Mouse (Mus musculus) kidney, postnatal 0 days (tissue): Measurements from ENCODE around the gene 4930430F08Rik. TPM values are rescaled to one million over a fixed set of nuclear protein-coding genes. Genes with fewer than 3 reads are reported as not detected.

ENCODE experiments used
- ATAC-seq: fragments of 200-750 bp; cut with Nextera tagmentation; replicated peaks from 2 replicates; pipeline ENCODE4 v1.8.0; 2017; ENCODE audit warnings: low read depth, moderate number of reproducible peaks, moderate TSS enrichment, moderate library complexity; ENCODE audit not compliant: low FRiP score
- DNase-seq: peaks from one replicate; pipeline ENCODE4 v3.0.0-alpha.2; 2016; ENCODE audit warnings: low spot score
- H3K27ac ChIP-seq: fragments of 300-500 bp; sonication (generic); 2 replicates; pipeline ENCODE4 v1.5.1; 2014; ENCODE audit warnings: mild to moderate bottlenecking
- H3K27me3 ChIP-seq: fragments of 300-500 bp; sonication (generic); 2 replicates; pipeline ENCODE4 v1.6.1; 2014; ENCODE audit warnings: low read length, mixed read lengths; ENCODE audit not compliant: insufficient read depth
- H3K36me3 ChIP-seq: fragments of 300-500 bp; sonication (generic); 2 replicates; pipeline ENCODE4 v1.6.1; 2014; ENCODE audit warnings: low read length, mixed read lengths; ENCODE audit not compliant: insufficient read depth
- H3K4me1 ChIP-seq: fragments of 300-500 bp; sonication (generic); replicated peaks from 2 replicates; pipeline ENCODE4 v1.6.1; 2014; ENCODE audit warnings: antibody characterized with exemption, low read length, mixed read lengths; ENCODE audit not compliant: insufficient read depth
- H3K4me2 ChIP-seq: fragments of 300-500 bp; sonication (generic); 2 replicates; pipeline ENCODE4 v1.6.1; 2014; ENCODE audit warnings: mild to moderate bottlenecking, low read length, moderate library complexity, mixed read lengths
- H3K4me3 ChIP-seq: fragments of 300-500 bp; sonication (generic); replicated peaks from 2 replicates; pipeline ENCODE4 v1.5.1; 2014; ENCODE audit warnings: low read depth, low read length
- H3K9ac ChIP-seq: fragments of 300-500 bp; sonication (generic); 2 replicates; pipeline ENCODE4 v1.6.1; 2014; ENCODE audit warnings: low read depth, low read length
- H3K9me3 ChIP-seq: fragments of 300-500 bp; sonication (generic); replicated peaks from 2 replicates; pipeline ENCODE4 v1.6.1; 2016; ENCODE audit warnings: low read length, inconsistent platforms, mixed read lengths
- CTCF ChIP-seq: IDR thresholded peaks from 2 replicates; pipeline ENCODE4 v1.5.1; 2016; ENCODE audit warnings: antibody characterized with exemption, low read depth, mild to moderate bottlenecking, moderate library complexity
- WGBS: fragments of 180-500 bp; shearing (Covaris S2); extraction: QIAGEN DNeasy Blood & Tissue Kit; methylation state at CpG from one replicate; pipeline ENCODE4 v1.1.7; 2014; 5-methylcytosine and 5-hydroxymethylcytosine counted together
- polyA plus RNA-seq: library from polyadenylated mRNA; unstranded; fragments of >200 nt; fragmentation: Nextera tagmentation; extraction: Ambion mirVana; gene quantifications from 2 replicates; pipeline ENCODE4 v1.2.1, GENCODE M21; 2015

Gene 4930430F08Rik
- polyA plus RNA-seq: 10.1 and 11.3 TPM in 2 replicates

DNA sequence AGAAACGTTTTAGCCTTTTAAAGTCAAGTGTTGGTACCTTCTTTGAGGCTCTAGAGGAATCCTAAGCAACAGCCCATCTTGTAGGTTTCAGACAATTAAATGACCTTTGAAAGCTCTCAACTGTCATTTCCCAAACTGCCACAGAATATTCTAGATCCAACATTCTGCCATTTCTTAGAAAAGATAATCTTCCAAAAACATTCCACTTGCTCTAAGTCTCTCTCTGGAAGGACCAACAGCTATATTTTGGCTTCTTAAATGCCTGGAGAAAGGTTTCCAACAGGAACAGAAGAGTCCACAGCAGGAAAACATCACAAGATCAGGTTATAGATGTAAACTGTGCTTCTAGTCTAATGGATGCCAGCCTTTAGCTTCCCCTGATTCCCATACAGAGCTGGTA is at the start of gene 4930430F08Rik, which contains the start of gene 1700017N19Rik:
Gene 4930430F08Rik (minus strand): TSS at position 101 of the 400 bp plus-strand sequence.
Gene 1700017N19Rik (plus strand): TSS at position 162 of the 400 bp plus-strand sequence.
- Histone ChIP-seq H3K9ac (no peak within 1 kb of the TSS), H3K27ac (no peak within 1 kb of the TSS), H3K4me1 (no peaks in the 10 kb centered on the region; the same call in 1 of the 2 replicates), H3K9me3 (no peaks in the 10 kb centered on the region), H3K4me2 (peak within 1 kb of the TSS; percentile 69), H3K36me3 (no peaks in the 10 kb centered on the region), H3K27me3 (no peaks in the 10 kb centered on the region), H3K4me3 (peak within 1 kb of the TSS; percentile 82)
- no peak for TF ChIP-seq CTCF
- no peak for ATAC-seq
- 67% methylated on average over 1 of the region's 1 CpGs for WGBS
- no peak for DNase-seq

DNA sequence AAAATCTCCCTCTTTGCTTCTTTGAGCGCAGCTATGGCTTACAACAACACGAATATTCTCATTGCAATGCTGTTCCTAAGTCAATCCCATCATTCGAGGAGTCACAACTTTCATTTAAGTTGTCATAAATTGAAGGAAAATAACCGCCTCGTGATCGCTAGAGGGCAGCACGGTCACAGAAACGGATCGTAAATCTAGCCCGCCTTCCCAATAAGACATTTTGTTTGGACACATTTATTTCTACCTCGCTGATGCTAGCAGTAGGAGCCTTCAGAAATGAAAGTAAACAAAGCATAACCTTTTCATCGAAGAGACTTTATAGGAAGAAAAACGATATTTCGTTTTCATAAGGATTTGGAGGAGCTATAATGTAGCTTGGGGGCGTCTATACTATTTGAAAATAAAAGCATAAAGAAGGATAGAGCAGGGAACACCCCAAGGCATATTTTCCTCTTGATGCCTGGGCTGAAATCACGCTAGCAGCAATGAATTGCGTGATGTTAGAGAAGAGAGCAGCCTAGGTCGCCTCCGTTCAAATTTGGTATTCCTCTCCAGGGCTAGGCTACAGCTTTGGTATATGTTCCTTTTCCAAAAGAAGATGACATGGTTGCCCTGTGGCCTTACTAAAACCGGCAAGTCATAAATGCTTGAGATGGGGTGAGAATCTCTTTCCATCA is 39.7 kb upstream of the 4930430F08Rik start:
- peak; percentile 73 for TF ChIP-seq CTCF
- H3K27ac ChIP-seq: no peak overlapping the region
- no peaks in the 10 kb centered on the region for H3K27me3 ChIP-seq
- peak overlapping the region; percentile 15; the same call in 1 of the 2 replicates for H3K4me3 ChIP-seq
- no peaks in the 10 kb centered on the region for H3K4me1 ChIP-seq
- ATAC-seq (no peak), DNase-seq (peak; percentile 81)
- 24% methylated on average over 20 of the region's 20 CpGs for WGBS
- no peak overlapping the region for H3K9ac ChIP-seq
- no peaks in the 10 kb centered on the region for H3K9me3 ChIP-seq
- peak overlapping the region; percentile 39 for H3K4me2 ChIP-seq
- no peaks in the 10 kb centered on the region for H3K36me3 ChIP-seq

- DNase-seq (peak; percentile 30), ATAC-seq (no peak)
- TF ChIP-seq CTCF: no peak
- Histone ChIP-seq H3K4me2 (no peak overlapping the region), H3K4me3 (no peak overlapping the region), H3K36me3 (no peaks in the 10 kb centered on the region), H3K4me1 (no peaks in the 10 kb centered on the region), H3K27me3 (no peaks in the 10 kb centered on the region), H3K9me3 (no peaks in the 10 kb centered on the region), H3K9ac (no peak overlapping the region), H3K27ac (no peak overlapping the region)
- WGBS: 35% methylated on average over 3 of the region's 3 CpGs
Observed at GRCm38 (mm10) chr10:100622494-100622893, 32.3 kb upstream of the 4930430F08Rik start.

DNA sequence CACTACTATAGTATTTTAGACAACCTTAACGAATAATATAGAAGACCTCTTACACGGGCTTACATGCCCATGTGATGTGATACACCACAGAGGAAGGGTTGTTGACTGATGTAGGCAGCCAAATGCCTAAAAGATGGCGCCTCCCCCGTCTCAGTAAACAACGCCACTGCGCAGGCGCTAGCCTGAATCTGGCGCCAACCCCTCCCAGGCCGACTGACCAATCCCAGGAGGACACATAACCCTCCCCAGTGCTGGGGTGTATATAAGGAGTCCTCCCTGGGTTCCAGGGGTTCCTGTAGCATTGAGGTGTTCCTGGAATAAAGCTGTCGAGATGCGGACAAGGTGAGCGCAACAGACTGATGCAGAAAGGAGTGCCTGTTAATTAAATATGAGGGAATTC is 29.8 kb upstream of the 4930430F08Rik start:
- no peak overlapping the region for H3K9ac ChIP-seq
- TF ChIP-seq CTCF: no peak
- H3K4me1 ChIP-seq: no peaks in the 10 kb centered on the region
- H3K36me3 ChIP-seq: no peaks in the 10 kb centered on the region
- H3K27me3 ChIP-seq: no peaks in the 10 kb centered on the region
- ATAC-seq: no peak
- WGBS: 92% methylated on average over 12 of the region's 12 CpGs
- no peak overlapping the region for H3K27ac ChIP-seq
- H3K4me2 ChIP-seq: no peak overlapping the region
- H3K9me3 ChIP-seq: no peaks in the 10 kb centered on the region
- no peak for DNase-seq
- H3K4me3 ChIP-seq: no peak overlapping the region

DNA sequence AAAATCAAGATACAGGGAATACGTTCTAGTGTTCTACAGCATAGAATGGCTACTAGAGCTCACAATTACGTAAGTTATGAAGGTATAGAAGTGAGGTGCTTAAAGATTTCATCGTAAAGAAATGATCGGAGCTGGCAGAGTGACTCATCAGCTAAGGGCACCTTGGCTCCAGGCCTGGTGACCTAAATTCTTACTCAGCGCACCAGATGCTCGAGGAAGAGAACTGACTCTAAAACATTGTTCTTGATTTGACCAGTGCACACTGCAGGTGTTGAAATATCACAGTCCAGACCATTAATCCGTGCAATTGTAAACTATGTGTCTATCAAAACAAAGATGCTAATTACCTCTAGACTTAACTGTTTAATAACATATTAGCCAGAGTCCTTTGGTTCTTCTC is 29.3 kb upstream of the 4930430F08Rik start:
- 80% methylated on average over 7 of the region's 7 CpGs for WGBS

GRCm38 (mm10) chr10:100617233-100617903 is 27.1 kb upstream of the 4930430F08Rik start:
- no peaks in the 10 kb centered on the region for H3K9me3 ChIP-seq
- 79% methylated on average over 6 of the region's 6 CpGs for WGBS
- no peak overlapping the region for H3K4me3 ChIP-seq
- no peaks in the 10 kb centered on the region for H3K4me1 ChIP-seq
- DNase-seq: no peak
- no peak for ATAC-seq
- H3K27me3 ChIP-seq: no peaks in the 10 kb centered on the region
- H3K4me2 ChIP-seq: no peak overlapping the region
- TF ChIP-seq CTCF: no peak
- no peaks in the 10 kb centered on the region for H3K36me3 ChIP-seq
- no peak overlapping the region for H3K9ac ChIP-seq
- H3K27ac ChIP-seq: no peak overlapping the region

More for the DNA sequence above, 29.3 kb upstream of the 4930430F08Rik start:
- Histone ChIP-seq H3K9ac (no peak overlapping the region), H3K4me1 (no peaks in the 10 kb centered on the region), H3K9me3 (no peaks in the 10 kb centered on the region), H3K36me3 (no peaks in the 10 kb centered on the region), H3K4me2 (no peak overlapping the region), H3K4me3 (no peak overlapping the region), H3K27me3 (no peaks in the 10 kb centered on the region), H3K27ac (no peak overlapping the region)
- TF ChIP-seq CTCF: no peak
- no peak for DNase-seq
- ATAC-seq: no peak
